ENCODE assay signal across 7 mouse cellular contexts in the genomic region with DNA sequence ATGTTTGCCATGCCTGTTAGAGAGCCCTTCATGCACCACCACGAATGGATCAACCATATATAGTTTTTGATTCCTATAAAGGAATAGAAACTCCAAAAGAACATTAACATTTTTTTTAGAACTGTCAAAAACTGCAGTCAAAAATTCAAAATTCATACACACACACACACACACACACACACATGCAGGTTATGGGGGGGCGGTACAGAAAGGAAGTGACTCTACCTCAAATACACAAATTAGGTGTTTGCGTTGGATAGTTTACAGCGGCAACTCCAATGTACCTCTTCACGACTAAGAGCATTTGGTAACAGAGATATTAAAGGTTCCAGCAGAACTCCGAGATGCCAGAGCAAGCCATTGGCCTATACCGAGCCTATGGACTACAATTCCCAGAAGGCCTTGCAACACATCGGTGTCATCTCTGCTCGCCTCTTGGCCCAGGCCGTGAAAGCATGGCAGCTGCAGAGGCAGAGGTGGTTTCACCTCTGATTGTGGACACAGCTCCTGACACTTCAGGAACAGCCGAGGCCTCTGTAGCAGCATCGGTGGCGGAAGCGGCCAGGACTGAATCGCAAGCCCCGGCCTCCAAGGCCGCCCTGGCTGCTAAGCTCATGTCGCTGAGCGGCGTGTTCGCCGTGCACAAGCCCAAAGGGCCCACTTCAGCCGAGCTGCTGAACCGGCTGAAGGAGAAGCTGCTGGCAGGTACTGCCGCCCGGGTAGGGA. TPM values are rescaled to one million over a fixed set of nuclear protein-coding genes. Genes with fewer than 3 reads are reported as not detected.
DNase-seq lines count a peak whose midpoint lies in the region; ATAC-seq lines count a peak whose summit lies in the region.

A gene (plus strand): TSS at position 421 of the 726 bp plus-strand sequence.

- peak; percentile 100 for ATAC-seq in inflammation-experienced regulatory T-cells, adult 6 months
- peak; percentile 99 for ATAC-seq in megakaryocyte-erythroid progenitor cell, adult 5-6 weeks (replicated peaks; ENCODE audit: low FRiP score, low TSS enrichment, poor library complexity, severe bottlenecking)

- DNase-seq in adrenal gland, adult 18-20 months (ENCODE audit: low spot score in 2 of 2), result peak; percentile 69 to 71
- DNase-seq in embryo, embryonic 10.5 days (ENCODE audit: low spot score), result peak; percentile 95
- peak; percentile 82 for DNase-seq in gastrocnemius, postnatal 14 days
- DNase-seq in left cerebral cortex, postnatal 10 days (ENCODE audit: extremely low spot score in 1 of 2, low spot score in 2 of 2), result peak; percentile 84 to 86
- peak; percentile 85 for DNase-seq in right cerebral cortex, postnatal 25 days

- intact Hi-C loops in gastrocnemius, postnatal 14 days (cut with DNase I; ENCODE audit: low total_unique reads), result loop anchor here (5.0 kb wide), 1 partner anchor 50 kb away; no protein-coding TSS in a partner anchor
- intact Hi-C loops in left cerebral cortex, postnatal 10 days (cut with DNase I), result no loop called here

RNA-seq across cellular contexts. Expression of the gene that starts here (rescaled TPM):
- total RNA-seq in adrenal gland, adult 18-20 months (2021), result 10 to 100 TPM; 10.1 to 16.8 TPM
- total RNA-seq in gastrocnemius, postnatal 14 days (2021), result 10 to 100 TPM in 1 of 2 experiments, 1 to 10 TPM in 1; 9.3 to 11.0 TPM
- polyA plus RNA-seq in inflammation-experienced regulatory T-cells, adult 6 months (2017; shearing (Covaris generic)), result 10 to 100 TPM in 2 of 3 experiments, 1 to 10 TPM in 1; 5.2 to 13.7 (median 10.6) TPM
- 10 to 100 TPM; 16.6 to 20.0 TPM for total RNA-seq in left cerebral cortex, postnatal 10 days (2021)
- 20.4 and 21.1 TPM in 2 replicates for total RNA-seq in megakaryocyte-erythroid progenitor cell, adult 5-6 weeks (2014; fragmentation: Nextera tagmentation)
- 30.9 and 41.8 TPM in 2 replicates for total RNA-seq in megakaryocyte-erythroid progenitor cell, adult 5-6 weeks (2017)

Comparison
In these comparisons a context has a peak if more than half of its experiments do, and no peak if none do; other contexts are left out.
1. Peak in every context shown above with its lines: DNase-seq and ATAC-seq.